Mouse (Mus musculus) liver, embryonic 18 days (tissue): ENCODE data around the gene Uty. TPM values are rescaled to one million over a fixed set of nuclear protein-coding genes. Genes with fewer than 3 reads are reported as not detected.

Experiments used
- polyA plus RNA-seq: library from polyadenylated mRNA; depleted of rRNA; stranded (reverse); fragments of >200 nt; gene quantifications from 2 replicates; pipeline ENCODE4 v1.2.3, GENCODE M21; 2012; rRNA removed

Uty gene
- polyA plus RNA-seq: 0.01 and 4.8 TPM in 2 replicates

GRCm38 (mm10) chrY:1245426-1245863, at the start of gene Uty:
TSS of gene Uty (minus strand) at chrY:1245759.

GRCm38 (mm10) chrY:1286171-1286795, 40.7 kb upstream of the Uty start, which contains the start of gene Ddx3y:
TSS of gene Ddx3y (minus strand) at chrY:1286629.

Other genes with a start within 250 kb of the Uty start
- 0.01 and 29.5 TPM in 2 replicates for gene Eif2s3y, start 235.2 kb downstream of the Uty start, polyA plus RNA-seq
- gene Ddx3y, start 40.9 kb upstream of the Uty start, polyA plus RNA-seq: 15.0 TPM in 1 of 2 replicates, not detected in the other
- not detected in 2 replicates for gene Usp9y, start 214.0 kb upstream of the Uty start, polyA plus RNA-seq